Mouse (Mus musculus) liver, embryonic 15.5 days (tissue): ENCODE results near the gene Cntnap2. TPM values are rescaled to one million over a fixed set of nuclear protein-coding genes. Genes with fewer than 3 reads are reported as not detected.

Source experiments
- ATAC-seq: fragments of 200-750 bp; cut with Nextera tagmentation; 2 replicates; pipeline ENCODE4 v1.8.0; 2017; ENCODE audit warnings: moderate number of reproducible peaks, mild to moderate bottlenecking, moderate library complexity; ENCODE audit not compliant: insufficient read depth
- H3K27ac ChIP-seq: fragments of 300-500 bp; sonication (generic); replicated peaks from 2 replicates; pipeline ENCODE4 v1.5.1; 2015; ENCODE audit warnings: mild to moderate bottlenecking, inconsistent platforms
- H3K27me3 ChIP-seq: fragments of 300-500 bp; sonication (generic); 2 replicates; pipeline ENCODE4 v1.6.1; 2015; ENCODE audit warnings: mild to moderate bottlenecking, inconsistent platforms
- H3K36me3 ChIP-seq: fragments of 300-500 bp; sonication (generic); replicated peaks from 2 replicates; pipeline ENCODE4 v1.6.1; 2015; ENCODE audit warnings: moderate library complexity, mild to moderate bottlenecking, inconsistent platforms
- H3K4me1 ChIP-seq: fragments of 300-500 bp; sonication (generic); replicated peaks from 2 replicates; pipeline ENCODE4 v1.6.1; 2015; ENCODE audit warnings: inconsistent platforms
- H3K4me2 ChIP-seq: fragments of 300-500 bp; sonication (generic); 2 replicates; pipeline ENCODE4 v1.6.1; 2015; ENCODE audit warnings: moderate library complexity, mild to moderate bottlenecking, inconsistent platforms
- H3K4me3 ChIP-seq: fragments of 300-500 bp; sonication (generic); replicated peaks from 2 replicates; pipeline ENCODE4 v1.5.1; 2015; ENCODE audit warnings: mild to moderate bottlenecking, inconsistent platforms
- H3K9ac ChIP-seq: fragments of 300-500 bp; sonication (generic); 2 replicates; pipeline ENCODE4 v1.6.1; 2015; ENCODE audit warnings: moderate library complexity, mild to moderate bottlenecking, inconsistent platforms
- H3K9me3 ChIP-seq: fragments of 300-500 bp; sonication (generic); replicated peaks from 2 replicates; pipeline ENCODE4 v1.6.1; 2016; ENCODE audit warnings: inconsistent platforms
- whole genome bisulfite sequencing: fragments of 180-500 bp; shearing (Covaris S2); methylation state at CpG from one replicate; pipeline ENCODE4 v1.1.7; 2015; ENCODE audit warnings: mixed read lengths; ENCODE audit not compliant: insufficient replicate concordance; 5-methylcytosine and 5-hydroxymethylcytosine counted together
- polyA plus RNA-seq: library from polyadenylated mRNA; unstranded; fragments of >200 nt; fragmentation: Nextera tagmentation; extraction: Ambion mirVana; gene quantifications from 2 replicates; pipeline ENCODE4 v1.2.1, GENCODE M21; 2015

Cntnap2 gene
- polyA plus RNA-seq, 1 experiment from 2014 or later: 0.43 TPM

DNA sequence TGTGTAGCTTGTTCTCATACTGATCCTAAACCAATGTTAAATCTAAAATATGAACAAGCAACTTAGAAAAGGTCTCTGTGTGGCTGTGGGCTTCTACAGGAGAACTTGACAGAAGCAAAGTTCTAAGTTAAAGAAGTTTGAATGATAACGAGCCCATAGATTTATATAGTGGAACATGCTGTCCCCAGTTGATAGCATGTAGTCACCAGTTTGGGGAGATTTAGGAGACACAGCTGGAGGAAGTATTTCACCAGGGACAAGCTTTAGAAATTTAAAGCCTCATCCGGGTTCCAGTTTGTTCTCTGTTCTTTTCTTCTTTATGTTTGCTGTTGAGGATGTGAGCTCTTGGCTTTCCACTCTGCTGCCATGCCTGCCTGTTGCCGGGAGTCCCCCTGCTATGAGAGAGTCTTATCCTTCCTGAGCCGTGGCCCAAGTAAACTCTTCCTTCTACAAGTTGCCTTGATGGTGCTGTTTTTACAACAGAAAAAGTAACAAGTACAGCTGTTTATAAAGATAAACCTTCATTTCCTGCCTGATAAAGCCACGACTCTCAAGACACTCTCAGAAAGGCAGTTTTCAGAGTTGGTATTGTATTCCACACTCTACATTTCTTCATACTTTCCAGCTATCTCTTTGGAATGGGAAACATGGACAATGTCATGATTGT lies 2264.1 kb downstream of the Cntnap2 start:
- 8% methylated on average over 5 of the region's 5 CpGs for WGBS
- no peak overlapping the region for H3K4me3 ChIP-seq
- peaks cover 11% of the 10 kb centered on the region; the same call in 1 of the 2 replicates for H3K4me1 ChIP-seq
- no peaks in the 10 kb centered on the region for H3K36me3 ChIP-seq
- no peak for ATAC-seq
- H3K27me3 ChIP-seq: no peaks in the 10 kb centered on the region
- H3K27ac ChIP-seq: no peak overlapping the region
- H3K9ac ChIP-seq: no peak overlapping the region
- H3K4me2 ChIP-seq: no peak overlapping the region
- H3K9me3 ChIP-seq: no peaks in the 10 kb centered on the region

DNA sequence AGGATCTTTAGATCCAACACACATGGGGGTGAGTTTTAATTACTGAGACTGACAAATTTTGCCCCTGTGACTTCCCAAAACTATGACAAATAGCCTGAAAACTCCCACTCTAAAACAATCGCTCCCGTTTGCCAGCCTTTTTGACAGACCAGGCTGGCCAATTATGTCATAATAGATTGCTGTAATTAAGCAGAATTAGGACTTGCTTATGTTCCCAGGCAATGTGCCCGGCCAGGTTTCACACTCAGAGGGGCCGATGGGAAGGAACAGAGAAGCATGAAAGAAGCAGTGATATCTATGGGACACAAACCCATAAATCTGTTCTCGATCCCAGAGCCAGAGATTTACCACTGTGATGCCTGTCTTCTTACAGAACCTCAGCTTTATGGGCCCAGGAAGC lies 2264.7 kb downstream of the Cntnap2 start:
- Histone ChIP-seq H3K4me2 (no peak overlapping the region), H3K4me1 (peaks cover 11% of the 10 kb centered on the region; the same call in 1 of the 2 replicates), H3K9me3 (no peaks in the 10 kb centered on the region), H3K4me3 (no peak overlapping the region), H3K27me3 (no peaks in the 10 kb centered on the region), H3K36me3 (no peaks in the 10 kb centered on the region), H3K27ac (no peak overlapping the region), H3K9ac (no peak overlapping the region)
- ATAC-seq: no peak
- 35% methylated on average over 5 of the region's 5 CpGs for WGBS

DNA sequence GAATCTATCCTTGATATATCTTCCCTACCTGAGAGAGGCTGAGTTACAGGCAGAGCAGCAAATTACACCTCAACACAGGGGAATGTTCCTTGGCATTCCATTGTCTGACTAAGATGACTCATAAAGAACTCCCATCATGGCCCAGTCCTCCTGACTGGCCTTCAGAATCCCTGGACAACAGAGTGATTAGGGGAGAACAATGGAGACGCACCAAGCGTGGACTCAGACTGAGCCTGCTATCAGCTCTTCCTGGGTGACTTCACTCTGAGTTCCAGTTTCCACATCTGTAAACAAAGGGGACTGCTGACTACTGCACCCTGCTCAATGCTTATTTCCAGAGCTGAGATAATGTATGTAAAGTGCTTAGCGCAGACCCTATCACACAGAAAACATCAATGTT lies 2269.1 kb downstream of the Cntnap2 start:
- no peaks in the 10 kb centered on the region for H3K36me3 ChIP-seq
- H3K4me2 ChIP-seq: no peak overlapping the region
- ATAC-seq: no peak
- no peak overlapping the region for H3K4me3 ChIP-seq
- H3K27me3 ChIP-seq: no peaks in the 10 kb centered on the region
- WGBS: 66% methylated on average over 3 of the region's 3 CpGs
- peaks cover 8% of the 10 kb centered on the region; the same call in 1 of the 2 replicates for H3K4me1 ChIP-seq
- H3K9me3 ChIP-seq: no peaks in the 10 kb centered on the region
- H3K27ac ChIP-seq: no peak overlapping the region
- H3K9ac ChIP-seq: no peak overlapping the region

DNA sequence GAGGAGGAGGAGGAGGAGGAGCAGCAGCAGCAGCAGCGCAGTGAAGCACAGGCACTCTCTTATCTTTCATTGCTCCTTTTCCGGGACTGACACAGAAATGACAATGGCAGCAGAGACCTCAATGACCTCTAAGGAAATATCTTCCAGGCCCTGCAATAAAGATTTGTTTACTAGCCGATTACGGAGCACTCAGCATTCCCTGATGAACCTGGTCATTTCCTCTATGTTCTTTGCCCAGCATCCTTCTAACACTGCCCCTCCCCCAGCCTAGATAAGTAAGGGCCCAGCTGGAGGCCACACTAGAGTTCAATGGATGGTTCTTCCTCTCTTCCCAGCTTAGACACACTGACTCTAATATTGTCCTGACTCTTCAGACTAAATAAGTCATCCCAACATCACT lies 2270.1 kb downstream of the Cntnap2 start:
- Histone ChIP-seq H3K4me3 (no peak overlapping the region), H3K4me1 (no peaks in the 10 kb centered on the region), H3K4me2 (no peak overlapping the region), H3K27me3 (no peaks in the 10 kb centered on the region), H3K27ac (no peak overlapping the region), H3K9ac (no peak overlapping the region), H3K9me3 (no peaks in the 10 kb centered on the region), H3K36me3 (no peaks in the 10 kb centered on the region)
- 11% methylated on average over 4 of the region's 4 CpGs for WGBS
- ATAC-seq: no peak

DNA sequence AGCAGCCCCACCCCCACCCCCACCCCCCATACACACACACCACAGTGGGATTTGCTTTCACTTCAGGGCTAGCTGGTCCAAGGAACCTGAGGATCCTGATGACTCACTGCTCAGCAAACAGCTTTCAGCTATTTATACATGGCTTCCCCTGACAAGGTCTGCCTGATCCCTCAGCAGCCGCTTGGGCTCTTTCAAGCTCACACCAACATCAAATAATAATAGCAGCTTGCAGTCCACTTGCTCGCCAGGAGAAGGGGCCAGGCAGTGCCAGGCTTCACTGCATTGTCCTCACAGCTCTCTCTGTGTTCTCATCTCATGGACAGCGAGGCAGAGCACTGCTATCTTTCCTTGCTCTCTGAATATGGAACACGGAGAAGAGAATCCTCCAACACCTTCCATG lies 2273.9 kb downstream of the Cntnap2 start:
- H3K9ac ChIP-seq: no peak overlapping the region
- no peak overlapping the region for H3K4me3 ChIP-seq
- H3K36me3 ChIP-seq: no peaks in the 10 kb centered on the region
- no peak overlapping the region for H3K4me2 ChIP-seq
- H3K9me3 ChIP-seq: no peaks in the 10 kb centered on the region
- ATAC-seq: no peak
- H3K27ac ChIP-seq: no peak overlapping the region
- peaks cover 4% of the 10 kb centered on the region; the same call in 1 of the 2 replicates for H3K4me1 ChIP-seq
- H3K27me3 ChIP-seq: no peaks in the 10 kb centered on the region
- WGBS: 47% methylated on average over 4 of the region's 4 CpGs

DNA sequence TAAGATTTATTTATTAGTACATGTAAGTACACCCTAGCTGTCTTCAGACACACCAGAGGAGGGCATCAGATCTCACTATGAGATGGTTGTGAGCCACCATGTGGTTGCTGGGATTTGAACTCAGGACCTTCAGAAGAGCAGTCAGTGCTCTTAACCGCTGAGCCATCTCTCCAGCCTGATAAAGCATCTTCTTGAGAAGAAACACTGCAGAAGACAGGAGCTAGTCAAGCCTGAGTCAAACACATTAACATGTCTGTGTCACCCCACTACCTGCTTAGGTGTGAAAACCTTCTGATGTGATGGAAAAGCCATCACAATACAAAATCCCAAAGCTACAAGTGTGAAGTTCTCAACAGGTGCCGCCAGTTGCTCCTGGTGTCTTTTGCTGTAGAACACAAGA lies 2275.2 kb downstream of the Cntnap2 start:
- Histone ChIP-seq H3K27me3 (no peaks in the 10 kb centered on the region), H3K4me2 (no peak overlapping the region), H3K27ac (no peak overlapping the region), H3K9ac (no peak overlapping the region), H3K4me1 (peaks cover 4% of the 10 kb centered on the region; the same call in 1 of the 2 replicates), H3K36me3 (no peaks in the 10 kb centered on the region), H3K9me3 (no peaks in the 10 kb centered on the region), H3K4me3 (no peak overlapping the region)
- 67% methylated on average over 2 of the region's 2 CpGs for WGBS
- no peak for ATAC-seq

DNA sequence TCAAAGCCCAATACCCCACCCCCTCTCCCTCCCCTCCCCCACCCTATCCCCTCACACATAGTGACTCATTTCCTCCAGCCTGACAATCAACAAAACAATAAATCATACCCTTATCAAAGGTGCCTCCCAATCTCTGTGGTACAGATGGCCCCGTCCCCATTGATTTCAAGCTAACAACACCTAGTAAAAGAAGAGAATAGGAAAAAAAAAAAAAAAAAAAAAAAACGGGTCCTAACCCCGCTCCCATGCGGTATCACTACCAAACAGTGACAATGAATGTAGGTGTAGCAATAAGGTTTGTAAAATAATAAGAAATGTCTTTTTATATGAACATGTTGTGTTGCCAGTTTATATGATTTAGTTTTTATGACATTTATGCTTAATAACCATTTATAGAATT lies 2278.1 kb downstream of the Cntnap2 start:
- ATAC-seq: no peak
- Histone ChIP-seq H3K9ac (no peak overlapping the region), H3K27ac (no peak overlapping the region)

DNA sequence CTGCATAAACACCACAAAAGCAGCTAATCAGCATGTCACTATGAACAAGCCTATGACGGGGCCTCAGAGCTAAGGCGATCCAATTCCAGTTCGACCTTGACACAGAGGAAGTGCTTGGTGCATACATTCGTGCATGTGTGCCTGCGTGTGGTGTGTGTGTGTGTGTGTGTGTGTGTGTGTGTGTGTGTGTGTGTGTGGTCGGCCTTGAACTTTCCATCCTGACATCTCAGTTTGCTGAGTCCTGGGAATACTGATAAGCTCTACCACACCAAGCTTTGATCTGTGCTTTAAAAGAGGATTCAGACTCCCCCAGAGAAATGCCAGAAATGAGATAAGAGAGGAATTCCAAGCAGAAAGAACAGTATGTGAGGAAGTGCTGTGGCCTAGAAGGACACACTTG lies 2279.0 kb downstream of the Cntnap2 start:
- H3K27me3 ChIP-seq: no peaks in the 10 kb centered on the region
- H3K27ac ChIP-seq: no peak overlapping the region
- no peak for ATAC-seq
- H3K4me3 ChIP-seq: no peak overlapping the region
- no peak overlapping the region for H3K9ac ChIP-seq
- peaks cover 4% of the 10 kb centered on the region; the same call in 1 of the 2 replicates for H3K4me1 ChIP-seq
- no peaks in the 10 kb centered on the region for H3K9me3 ChIP-seq
- no peak overlapping the region for H3K4me2 ChIP-seq
- H3K36me3 ChIP-seq: no peaks in the 10 kb centered on the region
- WGBS: 36% methylated on average over 6 of the region's 6 CpGs

More for the DNA sequence above, 2278.1 kb downstream of the Cntnap2 start:
- H3K4me1 ChIP-seq: peaks cover 4% of the 10 kb centered on the region; the same call in 1 of the 2 replicates
- H3K4me3 ChIP-seq: no peak overlapping the region
- no peaks in the 10 kb centered on the region for H3K36me3 ChIP-seq
- no peak overlapping the region for H3K4me2 ChIP-seq
- H3K9me3 ChIP-seq: no peaks in the 10 kb centered on the region
- 52% methylated on average over 4 of the region's 4 CpGs for WGBS
- no peaks in the 10 kb centered on the region for H3K27me3 ChIP-seq

DNA sequence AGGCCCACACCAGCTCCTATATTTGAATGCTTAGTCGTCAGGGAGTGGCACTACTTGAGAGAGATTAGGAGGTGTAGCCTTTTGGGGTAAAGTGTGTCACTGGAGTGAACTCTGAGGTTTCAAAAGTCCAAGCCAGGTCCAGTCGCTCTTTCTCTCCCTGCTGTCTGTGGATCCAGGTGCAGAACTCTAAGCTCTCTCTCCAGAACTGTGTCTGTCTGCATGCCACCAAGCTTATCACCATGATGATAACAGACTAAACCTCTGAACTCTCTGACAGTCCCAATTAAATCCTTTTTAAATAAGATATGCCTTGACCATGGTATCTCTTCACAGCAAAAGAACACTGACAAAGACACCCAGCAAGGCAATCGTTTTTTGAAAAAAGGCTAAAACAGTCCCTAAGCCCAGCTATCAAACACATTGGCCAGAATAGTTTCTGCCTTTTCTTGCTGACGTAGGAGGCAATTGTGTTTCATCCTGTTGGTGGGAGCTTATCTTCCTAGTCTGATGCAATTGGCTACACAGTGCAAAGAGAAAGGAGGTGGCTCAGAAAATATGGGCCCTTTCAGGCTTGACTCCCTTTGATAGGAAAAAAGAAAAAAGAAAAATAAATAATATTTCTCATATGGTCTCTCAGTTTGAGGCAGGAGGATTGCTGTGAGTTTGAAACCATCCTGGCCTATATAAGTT lies 2281.8 kb downstream of the Cntnap2 start:
- no peak for ATAC-seq
- Histone ChIP-seq H3K36me3 (no peaks in the 10 kb centered on the region), H3K4me3 (no peak overlapping the region), H3K9me3 (no peaks in the 10 kb centered on the region), H3K27ac (no peak overlapping the region; the same call in 1 of the 2 replicates), H3K27me3 (no peaks in the 10 kb centered on the region), H3K9ac (no peak overlapping the region), H3K4me1 (peaks cover 4% of the 10 kb centered on the region; the same call in 1 of the 2 replicates), H3K4me2 (no peak overlapping the region)
- 38% methylated on average over 4 of the region's 4 CpGs for WGBS

DNA sequence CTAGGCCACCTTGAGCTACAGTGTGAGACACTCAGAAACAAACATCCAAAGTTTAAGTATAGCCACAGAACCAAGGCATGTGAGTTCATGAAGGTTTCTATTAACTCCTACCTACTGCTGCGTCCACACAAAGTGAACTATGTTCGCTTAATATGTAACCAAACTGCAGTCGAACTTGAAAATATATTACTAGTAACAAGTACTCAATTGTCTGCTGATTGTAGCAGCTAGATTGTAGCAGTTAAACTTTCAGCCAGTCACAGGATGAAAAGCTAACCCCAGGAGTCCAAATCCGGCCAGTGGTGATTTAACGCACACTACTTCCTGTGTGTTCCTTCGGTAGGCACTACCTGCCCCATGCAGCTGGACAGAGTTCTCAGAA lies 2282.3 kb downstream of the Cntnap2 start:
- ATAC-seq: no peak
- Histone ChIP-seq H3K27ac (no peak overlapping the region; the same call in 1 of the 2 replicates), H3K4me1 (peaks cover 4% of the 10 kb centered on the region; the same call in 1 of the 2 replicates), H3K9me3 (no peaks in the 10 kb centered on the region), H3K27me3 (no peaks in the 10 kb centered on the region), H3K4me3 (no peak overlapping the region), H3K36me3 (no peaks in the 10 kb centered on the region), H3K4me2 (no peak overlapping the region), H3K9ac (no peak overlapping the region)
- WGBS: 46% methylated on average over 6 of the region's 6 CpGs

DNA sequence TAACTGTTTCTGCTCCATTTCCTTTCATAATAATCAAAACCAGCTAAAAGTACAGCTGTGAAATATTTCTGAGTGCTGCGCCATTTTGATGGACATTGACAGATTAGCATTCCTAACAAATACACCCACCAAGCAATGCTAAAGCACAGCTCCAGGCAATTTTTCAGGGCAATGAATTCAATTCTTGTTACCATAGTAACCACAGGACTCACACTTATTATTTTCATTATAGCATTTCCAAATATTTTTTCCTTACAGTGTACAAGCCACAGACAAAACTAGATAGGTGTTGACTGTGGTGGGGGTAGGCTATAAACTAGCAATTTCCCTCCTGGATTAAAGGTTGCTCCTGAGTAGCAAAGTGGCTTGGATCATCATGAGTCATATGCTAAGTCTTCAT lies 2284.1 kb downstream of the Cntnap2 start:
- ATAC-seq: no peak
- Histone ChIP-seq H3K9me3 (no peaks in the 10 kb centered on the region), H3K36me3 (no peaks in the 10 kb centered on the region), H3K4me3 (no peak overlapping the region), H3K9ac (no peak overlapping the region), H3K27ac (no peak overlapping the region), H3K27me3 (no peaks in the 10 kb centered on the region), H3K4me1 (no peaks in the 10 kb centered on the region), H3K4me2 (no peak overlapping the region)
- 82% methylated on average over 1 of the region's 1 CpGs for WGBS
